Mouse (Mus musculus): Measurements from ENCODE around the gene Madcam1.

GRCm38 (mm10) chr10:79707162-79707561 lies 42.8 kb downstream of the Madcam1 start:
- TF ChIP-seq CTCF (conservative IDR thresholded peaks at IDR 0.05; ENCODE audit: low read length) (no peak), POU5F1 (IDR thresholded peaks at IDR 0.05; ENCODE audit: borderline replicate concordance, low read length) (no peak)
